Mouse (Mus musculus) spleen, adult 10 weeks (tissue): Measurements from ENCODE around the gene Spast. TPM values are rescaled to one million over a fixed set of nuclear protein-coding genes. Genes with fewer than 3 reads are reported as not detected.

Experiments
- polyA plus RNA-seq: library from polyadenylated mRNA; stranded (reverse); fragments of 350-450 nt; fragmentation: Illumina TruSeq; extraction: RNeasy Lipid Tissue Mini Kit (QIAGEN cat#74804); gene quantifications from one replicate; pipeline ENCODE4 v1.2.3, GENCODE M21; 2015; ENCODE audit warnings: low replicate concordance; ENCODE audit not compliant: insufficient read depth

Gene Spast
- polyA plus RNA-seq, result 34.9 TPM

DNA sequence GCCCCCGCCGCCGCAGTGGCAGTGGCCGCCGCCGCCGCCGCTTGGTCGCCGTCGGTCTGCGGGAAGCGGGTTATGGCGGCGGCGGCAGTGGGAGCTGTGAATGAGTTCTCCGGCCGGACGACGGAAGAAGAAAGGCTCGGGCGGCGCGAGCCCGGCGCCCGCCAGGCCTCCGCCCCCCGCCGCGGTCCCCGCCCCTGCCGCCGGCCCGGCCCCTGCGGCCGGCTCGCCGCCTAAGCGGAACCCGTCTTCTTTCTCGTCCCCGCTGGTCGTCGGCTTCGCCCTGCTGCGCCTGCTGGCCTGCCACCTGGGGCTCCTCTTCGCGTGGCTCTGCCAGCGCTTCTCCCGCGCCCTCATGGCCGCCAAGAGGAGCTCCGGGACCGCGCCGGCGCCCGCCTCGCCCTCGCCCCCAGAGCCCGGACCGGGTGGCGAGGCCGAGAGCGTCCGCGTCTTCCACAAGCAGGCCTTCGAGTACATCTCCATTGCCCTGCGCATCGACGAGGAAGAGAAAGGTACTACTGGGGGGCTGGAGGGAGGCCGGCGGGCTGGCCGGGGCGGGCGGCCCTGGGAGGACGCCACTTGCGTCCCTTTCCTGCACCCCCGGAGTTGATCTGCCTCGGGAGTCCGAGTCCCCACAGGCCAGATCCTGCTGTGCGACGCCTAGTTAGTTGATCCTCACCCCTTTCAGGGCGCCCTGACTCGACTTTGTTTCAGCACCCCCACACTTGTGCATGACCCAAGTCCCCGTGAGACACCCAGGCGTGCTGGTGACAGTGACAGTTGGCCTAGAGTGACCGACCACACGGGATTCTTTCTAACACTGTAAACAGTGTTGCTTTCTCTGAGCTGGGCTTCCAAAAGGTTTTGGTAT lies at the start of gene Spast:
Gene Spast, plus strand, starts transcription at position 51 of the 868 bp plus-strand sequence.

DNA sequence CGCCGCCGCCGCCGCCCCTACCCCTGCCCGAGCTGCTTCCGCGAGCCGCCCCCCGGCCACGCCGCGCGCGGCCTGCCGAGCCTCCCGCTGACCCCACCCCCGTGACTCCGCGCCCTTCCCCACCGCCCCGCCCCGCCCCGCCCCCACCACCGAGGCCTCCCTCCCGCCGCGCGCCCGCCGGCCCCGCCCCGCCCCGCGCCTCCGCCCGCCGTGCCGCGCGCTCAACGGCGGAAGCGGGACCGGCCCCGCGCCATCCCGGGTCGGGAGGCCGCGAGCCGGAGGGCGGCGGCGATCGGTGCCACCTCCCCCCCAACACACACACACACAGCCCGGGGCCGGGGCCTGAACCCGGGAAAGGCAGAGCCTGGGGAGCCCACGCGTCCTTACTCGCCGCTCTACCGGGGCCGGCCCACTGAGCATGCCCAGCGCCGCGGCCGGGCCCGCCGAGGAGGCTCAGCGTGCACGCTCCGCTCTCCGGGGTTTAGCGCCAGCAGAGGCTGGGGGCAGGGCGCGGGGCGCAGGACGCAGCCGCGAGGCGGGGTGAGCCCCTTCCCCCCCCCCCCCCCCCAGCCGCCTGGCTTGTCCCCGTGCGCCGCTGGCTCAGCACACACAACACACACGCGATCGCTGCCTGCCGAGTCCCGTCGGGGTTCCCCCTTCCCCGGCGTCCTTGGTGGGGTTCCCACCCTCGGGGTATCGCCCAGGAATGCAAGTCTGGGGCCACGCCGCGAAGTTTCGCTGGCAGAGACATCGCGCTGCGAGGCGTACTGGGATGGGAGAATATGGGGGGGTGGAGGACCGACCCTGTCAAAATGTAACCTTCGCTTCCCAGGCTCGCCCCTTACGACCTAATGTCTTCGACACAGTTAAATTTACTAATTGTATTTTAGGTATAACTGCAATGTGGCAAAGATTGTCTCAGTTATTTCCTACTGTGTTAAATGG lies 43.5 kb upstream of the Spast start, which contains the start of gene Memo1:
Gene Memo1, minus strand, starts transcription at position 496 of the 945 bp plus-strand sequence.

GRCm38 (mm10) chr17:74323844-74324243 lies 14.9 kb upstream of the Spast start, which contains the start of gene Dpy30:
TSS of gene Dpy30 (minus strand) at chr17:74323944.

GRCm38 (mm10) chr17:74395383-74396065 lies 56.7 kb downstream of the Spast start, which contains the start of gene Slc30a6:
TSS of gene Slc30a6 (plus strand) at chr17:74395608.

Other genes starting within 250 kb of the Spast start
- 59.4 TPM for gene Memo1, start 43.5 kb upstream of the Spast start, polyA plus RNA-seq
- 85.8 TPM for gene Dpy30, start 15.0 kb upstream of the Spast start, polyA plus RNA-seq
- 24.7 TPM for gene Slc30a6, start 56.6 kb downstream of the Spast start, polyA plus RNA-seq
- gene Nlrc4, start 120.2 kb downstream of the Spast start, polyA plus RNA-seq, result 21.2 TPM
- 97.8 TPM for gene Yipf4, start 150.5 kb downstream of the Spast start, polyA plus RNA-seq
- 171 TPM for gene Birc6, start 189.3 kb downstream of the Spast start, polyA plus RNA-seq